In the genomic region with DNA sequence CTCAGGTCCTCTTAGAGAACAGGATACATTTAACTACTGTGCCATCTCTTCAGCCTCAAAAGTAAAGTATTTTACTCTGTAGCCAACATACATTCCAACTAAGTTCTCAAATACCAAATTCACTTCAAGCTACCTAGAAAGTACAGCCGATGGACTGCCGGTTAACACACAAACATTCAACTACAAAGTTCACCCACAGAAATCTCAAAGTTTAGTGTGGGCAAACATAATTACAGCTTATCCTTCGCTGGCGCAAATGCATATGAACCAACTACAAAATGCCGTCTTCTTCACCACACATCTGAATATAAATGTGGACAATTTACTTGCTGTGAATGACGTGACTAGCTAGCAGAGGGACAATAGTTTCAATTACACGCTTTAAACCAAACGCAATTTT, we compare ENCODE assay signal across 8 mouse cellular contexts. TPM values are rescaled to one million over a fixed set of nuclear protein-coding genes. Genes with fewer than 3 reads are reported as not detected.
A peak's percentile ranks its signal among the peaks of the same experiment; 100 is the strongest.
DNase-seq lines count a peak whose midpoint lies in the region; ATAC-seq and TF ChIP-seq lines count a peak whose summit lies in the region.

No protein-coding gene starts in this region.

- no peak for TF ChIP-seq CTCF in kidney, adult 2 months (conservative IDR thresholded peaks at IDR 0.05; ENCODE audit: insufficient read depth, insufficient read length, low read depth, low read length)

- peak overlapping the region; percentile 89 for H3K4me2 ChIP-seq in hindbrain, embryonic 13.5 days
- H3K4me2 ChIP-seq in midbrain, embryonic 12.5 days (replicated peaks) = peak overlapping the region; percentile 77

- TF ChIP-seq POLR2A in kidney, adult 2 months (IDR thresholded peaks at IDR 0.05; ENCODE audit: low read depth, low read length) = no peak

- H3K36me3 ChIP-seq in kidney, adult 2 months (ENCODE audit: control insufficient read depth, insufficient read depth, low read length) = no peaks in the 10 kb centered on the region
- H3K36me3 ChIP-seq in hindbrain, embryonic 13.5 days = no peaks in the 10 kb centered on the region
- H3K36me3 ChIP-seq in midbrain, embryonic 12.5 days = no peaks in the 10 kb centered on the region

- H3K9ac ChIP-seq in hindbrain, embryonic 13.5 days = peak overlapping the region; percentile 97
- peak overlapping the region; percentile 96 for H3K9ac ChIP-seq in midbrain, embryonic 12.5 days (replicated peaks)

- no peak for ATAC-seq in hindbrain, embryonic 13.5 days (ENCODE audit: low FRiP score)
- ATAC-seq in midbrain, embryonic 12.5 days (ENCODE audit: low FRiP score, low read depth) = no peak

- H3K4me1 ChIP-seq in kidney, adult 2 months (ENCODE audit: control insufficient read depth, insufficient read depth, low read length) = peaks cover 7% of the 10 kb centered on the region; the same call in 1 of the 2 replicates
- peaks cover 26% of the 10 kb centered on the region for H3K4me1 ChIP-seq in hindbrain, embryonic 13.5 days (replicated peaks)
- H3K4me1 ChIP-seq in midbrain, embryonic 12.5 days = peaks cover 27% of the 10 kb centered on the region

- DNase-seq in kidney, adult 2 months = peak; percentile 14
- DNase-seq in kidney, adult 11 months = no peak
- DNase-seq in NIH3T3 (ENCODE audit: low read depth) = peak; percentile 10
- no peak for DNase-seq in layer of hippocampus, postnatal 14 days (ENCODE audit: low spot score in 2 of 2)
- no peak for DNase-seq in cerebellum, adult 9-11 months
- DNase-seq in thymus, adult 18-20 months = no peak

- no peaks in the 10 kb centered on the region for H3K27me3 ChIP-seq in kidney, adult 2 months (replicated peaks; ENCODE audit: control insufficient read depth, insufficient read depth, low read length)
- no peaks in the 10 kb centered on the region for H3K27me3 ChIP-seq in hindbrain, embryonic 13.5 days
- no peaks in the 10 kb centered on the region for H3K27me3 ChIP-seq in midbrain, embryonic 12.5 days

- no peak overlapping the region for H3K27ac ChIP-seq in kidney, adult 2 months (ENCODE audit: insufficient read depth, low read depth, low read length)
- no peak overlapping the region for H3K27ac ChIP-seq in hindbrain, embryonic 13.5 days
- H3K27ac ChIP-seq in midbrain, embryonic 12.5 days (replicated peaks) = no peak overlapping the region

- no peak overlapping the region; the same call in 1 of the 2 replicates for H3K4me3 ChIP-seq in kidney, adult 2 months (ENCODE audit: insufficient read depth, low read depth, low read length)
- H3K4me3 ChIP-seq in hindbrain, embryonic 13.5 days = peak overlapping the region; percentile 94
- peak overlapping the region; percentile 74 for H3K4me3 ChIP-seq in midbrain, embryonic 12.5 days

- WGBS in kidney, adult 2 months = 7% methylated on average over 8 of the region's 8 CpGs
- 23% methylated on average over 8 of the region's 8 CpGs for WGBS in hindbrain, embryonic 13.5 days
- 24% methylated on average over 8 of the region's 8 CpGs for WGBS in midbrain, embryonic 12.5 days

- H3K9me3 ChIP-seq in hindbrain, embryonic 13.5 days = no peaks in the 10 kb centered on the region
- no peaks in the 10 kb centered on the region for H3K9me3 ChIP-seq in midbrain, embryonic 12.5 days

RNA-seq across cellular contexts. Expression of gene Smurf2, which starts 1.6 kb away (rescaled TPM):
- 12.1 and 14.7 TPM in 2 replicates for polyA plus RNA-seq in kidney, adult 2 months (2012; rRNA removed)
- polyA plus RNA-seq in hindbrain, embryonic 13.5 days (2015; fragmentation: Nextera tagmentation; extraction: Ambion mirVana) = 14.8 and 15.7 TPM in 2 replicates
- 17.8 and 17.9 TPM in 2 replicates for polyA plus RNA-seq in midbrain, embryonic 12.5 days (2016; fragmentation: Nextera tagmentation; extraction: Ambion mirVana)
- 10 to 100 TPM; 28.8 to 30.9 TPM for total RNA-seq in layer of hippocampus, postnatal 14 days (2021)

Comparison
In these comparisons a context has a peak if more than half of its experiments do, and no peak if none do; other contexts are left out.
1. DNase-seq: peak in kidney, adult 2 months (single experiment) and NIH3T3 (single experiment); none in kidney, adult 11 months (single experiment), layer of hippocampus, postnatal 14 days (0 of 2), cerebellum, adult 9-11 months (single experiment) and thymus, adult 18-20 months (0 of 2).